Mouse (Mus musculus): ENCODE results near the gene Rell1. TPM values are rescaled to one million over a fixed set of nuclear protein-coding genes. Genes with fewer than 3 reads are reported as not detected.

Gene Rell1
- total and polyA plus RNA-seq, 2 experiments from 2014 or later = 5.8 to 8.0 TPM

- ATAC-seq (ENCODE audit: insufficient read depth, low read depth) = no peak
- Histone ChIP-seq H3K9ac (replicated peaks; ENCODE audit: low read depth, low read length) (no peak overlapping the region), H3K36me3 (replicated peaks; ENCODE audit: control insufficient read depth, insufficient read depth, low read length) (no peaks in the 10 kb centered on the region; the same call in 1 of the 2 replicates), H3K27ac (ENCODE audit: low read depth) (no peak overlapping the region), H3K27me3 (ENCODE audit: control insufficient read depth, insufficient read depth, low read length) (no peaks in the 10 kb centered on the region), H3K4me2 (ENCODE audit: low read depth, low read length) (no peak overlapping the region), H3K4me1 (ENCODE audit: control insufficient read depth, insufficient read depth) (no peaks in the 10 kb centered on the region), H3K9me3 (replicated peaks; ENCODE audit: control insufficient read depth, low read length) (no peaks in the 10 kb centered on the region), H3K4me3 (ENCODE audit: low read depth, low read length) (no peak overlapping the region)
- TF ChIP-seq CTCF (IDR thresholded peaks at IDR 0.05; ENCODE audit: low read depth) (no peak), EP300 (IDR thresholded peaks at IDR 0.05; ENCODE audit: low read depth) (no peak)
- DNase-seq (ENCODE audit: low spot score) = no peak
- WGBS = 62% methylated on average over 6 of the region's 6 CpGs
Measured at GRCm38 (mm10) chr5:63936740-63937139, 32.0 kb downstream of the Rell1 start.

GRCm38 (mm10) chr5:63935581-63935980 is 33.1 kb downstream of the Rell1 start:
- Histone ChIP-seq H3K4me1 (ENCODE audit: control insufficient read depth, insufficient read depth) (no peaks in the 10 kb centered on the region), H3K27me3 (ENCODE audit: control insufficient read depth, insufficient read depth, low read length) (no peaks in the 10 kb centered on the region), H3K9me3 (replicated peaks; ENCODE audit: control insufficient read depth, low read length) (no peaks in the 10 kb centered on the region), H3K9ac (replicated peaks; ENCODE audit: low read depth, low read length) (no peak overlapping the region), H3K27ac (ENCODE audit: low read depth) (no peak overlapping the region), H3K4me3 (ENCODE audit: low read depth, low read length) (no peak overlapping the region), H3K36me3 (replicated peaks; ENCODE audit: control insufficient read depth, insufficient read depth, low read length) (no peaks in the 10 kb centered on the region; the same call in 1 of the 2 replicates), H3K4me2 (ENCODE audit: low read depth, low read length) (no peak overlapping the region)
- ATAC-seq (ENCODE audit: insufficient read depth, low read depth) = no peak
- no peak for TF ChIP-seq EP300 (IDR thresholded peaks at IDR 0.05; ENCODE audit: low read depth)
- TF ChIP-seq CTCF (IDR thresholded peaks at IDR 0.05; ENCODE audit: low read depth) = no peak
- 81% methylated on average over 6 of the region's 6 CpGs for WGBS
- DNase-seq (ENCODE audit: low spot score) = no peak

GRCm38 (mm10) chr5:63932829-63933228 is 35.9 kb downstream of the Rell1 start:
- no peak overlapping the region for H3K27ac ChIP-seq (ENCODE audit: low read depth)
- DNase-seq (ENCODE audit: low spot score) = no peak
- H3K36me3 ChIP-seq (replicated peaks; ENCODE audit: control insufficient read depth, insufficient read depth, low read length) = no peaks in the 10 kb centered on the region; the same call in 1 of the 2 replicates
- H3K9ac ChIP-seq (replicated peaks; ENCODE audit: low read depth, low read length) = no peak overlapping the region
- no peak overlapping the region for H3K4me3 ChIP-seq (ENCODE audit: low read depth, low read length)
- TF ChIP-seq CTCF (IDR thresholded peaks at IDR 0.05; ENCODE audit: low read depth) (no peak), EP300 (IDR thresholded peaks at IDR 0.05; ENCODE audit: low read depth) (no peak)
- ATAC-seq (ENCODE audit: insufficient read depth, low read depth) = no peak
- H3K9me3 ChIP-seq (replicated peaks; ENCODE audit: control insufficient read depth, low read length) = no peaks in the 10 kb centered on the region
- no peak overlapping the region for H3K4me2 ChIP-seq (ENCODE audit: low read depth, low read length)
- no peaks in the 10 kb centered on the region for H3K4me1 ChIP-seq (ENCODE audit: control insufficient read depth, insufficient read depth)
- H3K27me3 ChIP-seq (ENCODE audit: control insufficient read depth, insufficient read depth, low read length) = no peaks in the 10 kb centered on the region
- 28% methylated on average over 10 of the region's 10 CpGs for WGBS

GRCm38 (mm10) chr5:63930824-63931358 is 37.8 kb downstream of the Rell1 start:
- H3K27me3 ChIP-seq (ENCODE audit: control insufficient read depth, insufficient read depth, low read length) = no peaks in the 10 kb centered on the region
- no peak for ATAC-seq (ENCODE audit: insufficient read depth, low read depth)
- no peaks in the 10 kb centered on the region for H3K4me1 ChIP-seq (ENCODE audit: control insufficient read depth, insufficient read depth)
- 68% methylated on average over 4 of the region's 4 CpGs for WGBS
- H3K4me2 ChIP-seq (ENCODE audit: low read depth, low read length) = no peak overlapping the region
- H3K4me3 ChIP-seq (ENCODE audit: low read depth, low read length) = no peak overlapping the region
- H3K9ac ChIP-seq (replicated peaks; ENCODE audit: low read depth, low read length) = no peak overlapping the region
- DNase-seq (ENCODE audit: low spot score) = no peak
- peaks cover 13% of the 10 kb centered on the region for H3K36me3 ChIP-seq (replicated peaks; ENCODE audit: control insufficient read depth, insufficient read depth, low read length)
- H3K9me3 ChIP-seq (replicated peaks; ENCODE audit: control insufficient read depth, low read length) = 0 out of 2 replicates have a peak, but pooled peaks cover 3% of the 10 kb centered on the region
- no peak overlapping the region for H3K27ac ChIP-seq (ENCODE audit: low read depth)
- no peak for TF ChIP-seq CTCF (IDR thresholded peaks at IDR 0.05; ENCODE audit: low read depth)
- TF ChIP-seq EP300 (IDR thresholded peaks at IDR 0.05; ENCODE audit: low read depth) = no peak

- H3K9ac ChIP-seq (replicated peaks; ENCODE audit: low read depth, low read length) = no peak overlapping the region
- DNase-seq (ENCODE audit: low spot score) (no peak), ATAC-seq (ENCODE audit: insufficient read depth, low read depth) (no peak)
- H3K4me2 ChIP-seq (ENCODE audit: low read depth, low read length) = no peak overlapping the region
- H3K4me1 ChIP-seq (ENCODE audit: control insufficient read depth, insufficient read depth) = no peaks in the 10 kb centered on the region
- 79% methylated on average over 14 of the region's 14 CpGs for WGBS
- H3K27ac ChIP-seq (ENCODE audit: low read depth) = no peak overlapping the region
- TF ChIP-seq CTCF (IDR thresholded peaks at IDR 0.05; ENCODE audit: low read depth) = no peak
- TF ChIP-seq EP300 (IDR thresholded peaks at IDR 0.05; ENCODE audit: low read depth) = no peak
- H3K4me3 ChIP-seq (ENCODE audit: low read depth, low read length) = no peak overlapping the region
- H3K9me3 ChIP-seq (replicated peaks; ENCODE audit: control insufficient read depth, low read length) = 0 out of 2 replicates have a peak, but pooled peaks cover 3% of the 10 kb centered on the region
- H3K27me3 ChIP-seq (ENCODE audit: control insufficient read depth, insufficient read depth, low read length) = no peaks in the 10 kb centered on the region
- H3K36me3 ChIP-seq (replicated peaks; ENCODE audit: control insufficient read depth, insufficient read depth, low read length) = peaks cover 14% of the 10 kb centered on the region
Measured at GRCm38 (mm10) chr5:63925035-63925628, 43.6 kb downstream of the Rell1 start.

Measured in heart, postnatal 0 days (tissue).